Mouse (Mus musculus): ENCODE data around the gene Slc34a1.

The Slc34a1 gene

DNA sequence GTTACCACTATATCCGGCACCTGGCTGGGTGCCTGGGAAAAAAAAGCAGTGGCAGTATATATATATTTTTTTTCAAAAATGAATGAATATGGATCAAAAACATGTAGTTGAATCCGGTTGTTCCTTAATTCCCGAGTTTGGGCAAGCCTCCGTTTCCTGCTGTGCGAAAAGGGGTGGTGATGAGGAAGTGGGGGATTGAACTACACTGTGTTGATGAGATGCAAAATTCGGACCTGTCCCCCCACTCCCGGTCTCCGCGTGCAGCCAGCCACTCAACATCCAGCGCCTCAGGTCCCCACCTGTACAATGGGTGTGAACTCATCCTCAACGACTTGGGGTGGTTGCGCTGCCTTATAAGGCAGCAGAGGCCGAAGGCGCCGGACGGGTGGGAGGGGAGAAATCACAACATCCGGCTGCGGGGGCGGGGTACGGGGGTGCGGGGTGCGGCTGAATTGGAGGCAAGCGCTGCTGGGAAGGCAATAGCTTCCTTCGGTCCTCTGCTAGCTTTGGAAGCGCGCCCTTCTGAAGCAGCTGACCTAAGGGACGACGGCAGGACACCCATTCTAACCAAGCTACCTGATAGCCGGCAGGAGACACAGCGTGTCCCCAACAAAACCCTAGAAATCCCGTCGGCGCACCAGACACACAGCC, 46.4 kb downstream of the Slc34a1 start:
- no peak for DNase-seq (ENCODE audit: low read depth, low spot score)

DNA sequence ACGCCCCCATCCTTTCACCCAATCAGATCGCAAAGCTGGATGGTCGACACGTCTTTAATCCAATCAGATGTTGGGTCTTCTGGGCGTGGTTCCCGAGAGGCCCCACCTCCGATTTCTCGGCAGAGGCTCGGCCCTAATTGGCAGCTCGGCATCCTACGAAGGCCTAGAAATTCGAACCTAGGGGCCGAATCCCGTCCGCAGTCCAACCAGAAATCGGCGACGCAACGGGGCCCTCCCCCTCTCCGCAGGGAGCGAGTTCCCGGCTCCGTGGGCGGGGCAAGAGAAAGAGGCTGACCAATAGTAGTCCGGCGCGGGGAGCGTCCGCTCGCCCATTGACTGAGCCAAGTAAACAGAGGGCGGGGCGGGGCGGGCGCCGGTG, 46.9 kb downstream of the Slc34a1 start, which contains the start of gene Grk6:
TSS of gene Grk6 (plus strand) at position 136 of the 379 bp plus-strand sequence.
- peak; percentile 99 for DNase-seq (ENCODE audit: low read depth, low spot score)

GRCm38 (mm10) chr13:55445361-55446091, 47.5 kb downstream of the Slc34a1 start:
- peak; percentile 42 for DNase-seq (ENCODE audit: low read depth, low spot score)

DNA sequence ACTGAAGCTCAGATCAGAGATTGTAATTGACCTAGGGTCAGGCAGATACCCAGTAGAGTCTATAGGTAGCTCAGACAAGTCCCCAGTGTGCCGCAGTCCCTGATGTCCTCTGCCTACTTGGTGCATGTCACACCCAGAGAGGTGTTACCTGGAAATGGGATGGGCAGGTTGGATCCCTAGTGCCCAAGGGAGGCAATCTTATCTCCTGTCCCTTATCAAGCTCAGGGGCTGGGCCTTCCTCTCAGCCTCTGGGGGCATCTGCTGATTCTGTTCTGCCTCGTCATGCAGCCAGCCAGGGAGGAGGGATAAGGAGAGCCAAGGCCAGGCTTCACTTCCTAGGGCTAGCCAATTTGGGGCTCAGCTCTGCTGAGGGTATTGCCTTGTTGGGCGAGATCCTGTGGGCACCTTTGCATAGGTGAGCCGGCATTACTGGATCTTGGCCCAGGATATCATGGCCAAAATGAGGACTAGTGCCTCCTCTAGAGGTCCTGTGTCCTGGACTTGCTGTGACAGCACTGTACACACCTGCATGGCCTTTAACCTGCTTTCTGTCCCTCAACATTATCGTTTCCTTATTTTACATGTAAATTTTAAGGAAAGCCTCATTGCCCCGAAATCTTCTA, 48.6 kb downstream of the Slc34a1 start:
- DNase-seq (ENCODE audit: low read depth, low spot score): peak; percentile 76

- no peak for DNase-seq (ENCODE audit: low read depth, low spot score)
Measured at GRCm38 (mm10) chr13:55447543-55447943, 49.6 kb downstream of the Slc34a1 start.

DNA sequence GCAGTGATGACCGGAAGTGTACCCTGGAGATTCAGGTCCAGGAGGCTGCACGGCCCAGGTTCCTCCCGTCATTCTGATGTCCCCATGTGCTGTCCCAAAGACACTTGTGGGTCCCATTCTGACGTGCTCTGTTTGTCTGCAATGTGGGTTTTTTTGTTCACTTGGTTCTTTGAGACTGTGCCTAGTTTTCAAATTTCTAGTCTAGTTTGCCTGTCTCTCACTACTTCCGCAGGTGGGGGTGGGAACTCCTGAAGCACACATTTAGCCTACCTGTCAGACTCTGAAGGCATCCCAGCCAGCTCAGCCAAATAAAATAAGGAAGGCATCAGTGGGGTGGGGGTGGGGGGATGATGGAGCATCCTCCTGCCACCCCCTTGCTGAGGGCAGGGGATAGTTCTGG, 50.1 kb downstream of the Slc34a1 start:
- DNase-seq (ENCODE audit: low read depth, low spot score): no peak

DNA sequence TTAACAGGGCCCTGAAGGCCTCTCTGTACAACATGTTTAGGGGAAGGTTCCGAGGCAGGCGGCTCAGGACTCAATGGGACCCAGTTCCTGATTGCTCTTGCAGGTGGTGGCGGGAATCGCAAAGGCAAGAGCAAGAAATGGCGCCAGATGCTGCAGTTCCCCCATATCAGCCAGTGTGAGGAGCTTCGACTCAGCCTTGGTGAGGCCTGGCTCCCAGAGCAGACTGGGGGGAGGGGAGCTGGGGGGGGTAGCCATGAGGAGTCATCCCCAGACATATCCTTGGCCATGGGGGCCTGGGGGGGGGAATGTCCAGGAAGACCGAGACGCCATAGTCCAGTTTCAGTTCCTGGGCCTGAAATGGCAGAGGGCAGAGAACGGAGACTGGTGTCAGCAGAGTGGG, 51.2 kb downstream of the Slc34a1 start:
- no peak for DNase-seq (ENCODE audit: low read depth, low spot score)

DNA sequence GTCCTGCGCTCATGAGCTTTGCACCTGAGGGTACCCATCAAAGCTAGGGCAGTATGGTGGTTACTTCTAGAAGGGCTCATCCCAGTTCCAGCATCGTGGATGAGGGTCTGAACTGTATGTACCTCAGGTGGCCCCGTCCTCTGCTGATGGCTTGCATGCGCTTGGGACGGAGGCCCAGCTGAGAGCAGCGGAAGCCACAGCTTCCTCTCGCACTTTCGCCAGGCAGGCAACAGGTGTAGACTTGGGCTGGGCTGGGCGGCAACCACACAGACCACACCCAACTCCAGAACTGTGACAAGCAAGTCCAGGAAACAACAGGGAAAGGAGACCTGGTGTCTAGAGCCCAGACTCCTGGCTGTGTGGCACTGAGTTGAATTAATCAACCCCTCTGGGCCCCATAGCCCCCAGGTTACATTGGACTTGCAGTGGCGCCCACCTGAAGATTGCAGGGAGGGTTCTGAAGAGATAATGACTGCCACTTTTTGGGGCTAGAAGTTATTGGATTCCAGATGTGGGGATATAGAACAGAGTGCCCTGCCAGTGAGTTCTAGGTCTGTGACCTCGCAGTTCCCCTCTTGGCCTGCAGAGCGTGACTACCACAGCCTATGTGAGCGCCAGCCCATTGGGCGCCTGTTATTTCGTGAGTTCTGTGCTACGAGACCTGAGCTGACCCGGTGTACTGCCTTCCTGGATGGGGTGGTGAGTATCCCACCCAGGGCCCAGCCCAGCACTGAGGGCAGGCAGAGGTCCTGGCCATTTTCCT, 51.9 kb downstream of the Slc34a1 start:
- DNase-seq (ENCODE audit: low read depth, low spot score): no peak

- no peak for DNase-seq (ENCODE audit: low read depth, low spot score)
Measured at GRCm38 (mm10) chr13:55450511-55450980, 52.6 kb downstream of the Slc34a1 start.

- no peak for DNase-seq (ENCODE audit: low read depth, low spot score)
Measured at GRCm38 (mm10) chr13:55451296-55451695, 53.3 kb downstream of the Slc34a1 start.

DNA sequence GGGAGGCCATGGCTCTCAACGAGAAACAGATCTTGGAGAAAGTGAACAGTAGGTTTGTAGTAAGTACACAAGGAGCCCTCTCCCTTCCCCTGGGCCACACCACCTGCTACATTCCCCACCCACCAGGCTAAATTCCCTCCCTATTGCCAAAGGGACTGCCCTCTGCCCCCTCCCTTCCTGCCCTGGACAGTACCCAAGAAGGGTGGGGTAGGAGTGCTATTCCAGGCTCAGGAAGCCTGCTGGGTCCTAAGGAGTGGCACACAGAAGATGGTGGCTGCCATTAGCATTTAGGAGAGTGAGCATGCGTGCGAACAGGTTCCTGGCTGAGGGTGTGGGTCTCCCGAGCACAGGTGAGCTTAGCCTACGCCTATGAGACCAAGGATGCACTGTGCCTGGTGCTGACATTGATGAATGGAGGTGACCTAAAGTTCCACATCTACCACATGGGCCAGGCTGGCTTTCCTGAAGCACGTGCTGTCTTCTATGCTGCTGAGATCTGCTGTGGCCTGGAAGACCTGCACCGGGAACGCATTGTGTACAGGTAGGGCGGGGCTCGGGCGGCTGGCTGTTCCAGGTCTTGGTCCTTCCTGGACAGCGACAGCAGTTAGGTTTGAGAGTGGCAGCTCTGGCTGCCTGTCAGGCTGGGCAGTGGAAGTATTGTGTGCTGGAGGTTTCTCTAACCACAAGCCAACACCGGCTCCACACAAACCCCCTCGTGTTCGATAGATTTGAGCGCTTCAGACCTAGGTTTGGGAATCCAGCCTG, 54.0 kb downstream of the Slc34a1 start:
- DNase-seq (ENCODE audit: low read depth, low spot score): no peak

- no peak for DNase-seq (ENCODE audit: low read depth, low spot score)
Measured at GRCm38 (mm10) chr13:55462965-55463364, 65.0 kb downstream of the Slc34a1 start.

GRCm38 (mm10) chr13:55463399-55464026, 65.5 kb downstream of the Slc34a1 start:
- no peak for DNase-seq (ENCODE audit: low read depth, low spot score)

DNA sequence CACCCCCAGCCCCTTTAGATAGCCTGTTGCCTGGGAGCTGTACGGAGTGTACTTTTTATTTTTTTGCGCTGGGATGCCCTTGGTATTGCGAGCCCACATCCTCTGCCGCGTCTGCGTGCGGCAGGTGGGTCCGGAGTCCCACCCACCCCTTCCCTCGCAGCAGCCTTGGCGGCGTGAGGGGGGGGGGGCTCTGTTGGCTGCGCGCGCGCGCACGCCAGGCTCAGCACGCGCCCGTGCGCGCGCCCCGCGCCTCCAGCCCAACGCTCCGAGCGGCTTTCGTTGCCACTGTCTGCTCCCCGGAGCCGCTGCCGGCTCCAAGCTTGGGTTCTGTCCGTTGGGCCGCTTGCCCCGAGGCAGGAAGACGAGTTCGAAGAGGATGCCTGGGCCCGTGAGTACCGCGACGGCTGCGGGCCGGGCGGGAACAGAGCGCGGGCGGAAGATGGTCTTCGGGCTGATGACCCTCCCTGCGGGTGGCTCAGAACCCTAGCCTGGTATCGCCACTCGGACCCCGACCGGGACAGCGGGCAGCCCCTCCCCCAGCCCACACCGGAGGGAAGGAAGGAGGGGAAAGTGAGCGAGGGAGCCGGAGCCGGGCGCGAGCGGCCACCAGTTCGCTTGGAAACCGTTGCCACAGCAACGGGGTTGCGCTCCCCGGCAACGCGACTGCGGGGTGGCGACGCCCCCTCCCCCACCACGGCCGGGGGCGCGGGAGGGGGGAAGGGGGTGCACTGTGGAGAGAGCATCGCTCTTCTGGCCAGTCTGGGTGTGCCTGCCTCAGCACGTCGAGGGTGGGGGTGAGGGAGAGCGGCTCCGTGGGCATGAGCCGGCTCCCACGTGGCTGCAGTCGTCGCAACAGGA, 66.3 kb downstream of the Slc34a1 start, which contains the start of gene Prr7:
TSS of gene Prr7 (plus strand) at position 241 of the 858 bp plus-strand sequence.
- DNase-seq (ENCODE audit: low read depth, low spot score): no peak

DNA sequence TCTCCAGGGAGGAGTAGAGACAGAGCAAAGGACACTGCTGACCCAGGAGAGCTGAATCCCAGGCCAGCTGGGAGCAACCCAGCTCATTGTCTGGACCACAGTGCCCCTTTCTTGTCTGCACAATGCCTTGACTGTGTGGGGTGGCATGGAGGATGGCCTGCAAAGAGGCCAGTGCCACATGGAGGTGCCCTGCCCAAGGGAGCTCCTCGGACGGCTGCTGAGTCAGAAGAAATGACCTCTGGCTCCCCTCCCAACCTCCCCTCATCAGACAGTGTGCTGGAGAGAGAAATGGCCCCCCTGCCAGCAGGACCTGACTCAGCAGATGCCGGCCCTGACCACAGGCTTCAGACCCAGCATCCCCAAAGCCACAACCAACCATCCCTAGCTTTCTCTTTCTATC, 67.2 kb downstream of the Slc34a1 start:
- no peak for DNase-seq (ENCODE audit: low read depth, low spot score)

Data from c-Kit-negative CD71-positive TER-119-positive erythroid progenitor cells, embryonic 14.5 days (primary cell).